Mouse (Mus musculus): Measurements from ENCODE around the gene Erfe. TPM values are rescaled to one million over a fixed set of nuclear protein-coding genes. Genes with fewer than 3 reads are reported as not detected.

The Erfe gene
- polyA plus RNA-seq, 1 experiment from 2014 or later: 4.7 TPM

- H3K27me3 ChIP-seq: peaks cover 21% of the 10 kb centered on the region
- DNase-seq: peak; percentile 28
These were observed 46.2 kb downstream of the Erfe start for GRCm38 (mm10) chr1:91412286-91413029.

GRCm38 (mm10) chr1:91413030-91413506 lies 46.8 kb downstream of the Erfe start:
- WGBS (ENCODE audit: insufficient replicate concordance): under 1% methylated on average over 34 of the region's 34 CpGs
- Histone ChIP-seq H3K4me3 (replicated peaks) (peak overlapping the region; percentile 80), H3K27me3 (peaks cover 21% of the 10 kb centered on the region), H3K4me1 (replicated peaks) (peaks cover 31% of the 10 kb centered on the region), H3K9me3 (replicated peaks) (no peaks in the 10 kb centered on the region), H3K36me3 (peaks cover 8% of the 10 kb centered on the region; the same call in 1 of the 2 replicates), H3K4me2 (peak overlapping the region; percentile 99), H3K27ac (peak overlapping the region; percentile 62), H3K9ac (peak overlapping the region; percentile 84)
- DNase-seq (peak; percentile 90), ATAC-seq (ENCODE audit: low read depth) (peak; percentile 95)

More at GRCm38 (mm10) chr1:91412286-91413029, 46.2 kb downstream of the Erfe start:
- Histone ChIP-seq H3K4me3 (replicated peaks) (peak overlapping the region; percentile 80), H3K36me3 (peaks cover 5% of the 10 kb centered on the region; the same call in 1 of the 2 replicates), H3K27ac (peak overlapping the region; percentile 62; the same call in 1 of the 2 replicates), H3K9me3 (replicated peaks) (no peaks in the 10 kb centered on the region), H3K9ac (peak overlapping the region; percentile 84), H3K4me1 (replicated peaks) (peaks cover 31% of the 10 kb centered on the region), H3K4me2 (peak overlapping the region; percentile 99)
- peak; percentile 19 for ATAC-seq (ENCODE audit: low read depth)
- 5% methylated on average over 65 of the region's 65 CpGs for WGBS (ENCODE audit: insufficient replicate concordance)

- peaks cover 8% of the 10 kb centered on the region; the same call in 1 of the 2 replicates for H3K36me3 ChIP-seq
- no peaks in the 10 kb centered on the region for H3K9me3 ChIP-seq (replicated peaks)
- H3K4me3 ChIP-seq (replicated peaks): peak overlapping the region; percentile 80
- H3K4me1 ChIP-seq (replicated peaks): peaks cover 31% of the 10 kb centered on the region
- H3K4me2 ChIP-seq: peak overlapping the region; percentile 99
- peak overlapping the region; percentile 58; the same call in 1 of the 2 replicates for H3K27ac ChIP-seq
- peaks cover 21% of the 10 kb centered on the region for H3K27me3 ChIP-seq
- no peak for DNase-seq
- WGBS (ENCODE audit: insufficient replicate concordance): under 1% methylated on average over 14 of the region's 14 CpGs
- H3K9ac ChIP-seq: peak overlapping the region; percentile 63
- ATAC-seq (ENCODE audit: low read depth): peak; percentile 24; the same call in 1 of the 2 replicates
These were observed 47.3 kb downstream of the Erfe start for GRCm38 (mm10) chr1:91413536-91413897.

- DNase-seq (peak; percentile 19), ATAC-seq (ENCODE audit: low read depth) (no peak)
- H3K4me1 ChIP-seq (replicated peaks): peaks cover 31% of the 10 kb centered on the region
- peak within 1 kb of the TSS; percentile 84 for H3K9ac ChIP-seq
- H3K4me3 ChIP-seq (replicated peaks): peak within 1 kb of the TSS; percentile 80
- peak within 1 kb of the TSS; percentile 62 for H3K27ac ChIP-seq
- H3K27me3 ChIP-seq: peaks cover 21% of the 10 kb centered on the region
- 1% methylated on average over 39 of the region's 39 CpGs for WGBS (ENCODE audit: insufficient replicate concordance)
- H3K36me3 ChIP-seq: peaks cover 8% of the 10 kb centered on the region; the same call in 1 of the 2 replicates
- no peaks in the 10 kb centered on the region for H3K9me3 ChIP-seq (replicated peaks)
- peak within 1 kb of the TSS; percentile 99 for H3K4me2 ChIP-seq
These were observed 47.8 kb downstream of the Erfe start, which contains the start of gene Hes6 for GRCm38 (mm10) chr1:91413898-91414594. Gene Hes6 (minus strand): TSS chr1:91414038.

GRCm38 (mm10) chr1:91414903-91415302 lies 48.7 kb downstream of the Erfe start:
- Histone ChIP-seq H3K4me1 (replicated peaks) (peaks cover 31% of the 10 kb centered on the region), H3K9me3 (replicated peaks) (no peaks in the 10 kb centered on the region), H3K9ac (no peak overlapping the region), H3K27ac (no peak overlapping the region), H3K4me3 (replicated peaks) (no peak overlapping the region), H3K36me3 (peaks cover 8% of the 10 kb centered on the region; the same call in 1 of the 2 replicates), H3K4me2 (0 out of 2 replicates have a peak overlapping the region, but pooled peaks have one; percentile 99), H3K27me3 (peaks cover 21% of the 10 kb centered on the region)
- 74% methylated on average over 4 of the region's 4 CpGs for WGBS (ENCODE audit: insufficient replicate concordance)
- ATAC-seq (ENCODE audit: low read depth) (no peak), DNase-seq (no peak)

GRCm38 (mm10) chr1:91415311-91415710 lies 49.1 kb downstream of the Erfe start:
- ATAC-seq (ENCODE audit: low read depth): no peak
- Histone ChIP-seq H3K9me3 (replicated peaks) (no peaks in the 10 kb centered on the region), H3K27me3 (peaks cover 21% of the 10 kb centered on the region), H3K4me1 (replicated peaks) (peaks cover 31% of the 10 kb centered on the region), H3K4me2 (no peak overlapping the region), H3K9ac (no peak overlapping the region), H3K36me3 (peaks cover 8% of the 10 kb centered on the region; the same call in 1 of the 2 replicates), H3K27ac (no peak overlapping the region), H3K4me3 (replicated peaks) (no peak overlapping the region)
- no peak for DNase-seq
- 83% methylated on average over 5 of the region's 5 CpGs for WGBS (ENCODE audit: insufficient replicate concordance)

GRCm38 (mm10) chr1:91417991-91418390 lies 51.8 kb downstream of the Erfe start:
- DNase-seq: no peak

GRCm38 (mm10) chr1:91419862-91420600 lies 53.8 kb downstream of the Erfe start:
- DNase-seq: no peak
- Histone ChIP-seq H3K9me3 (replicated peaks) (no peaks in the 10 kb centered on the region), H3K4me3 (replicated peaks) (no peak overlapping the region), H3K36me3 (peaks cover 12% of the 10 kb centered on the region; the same call in 1 of the 2 replicates), H3K4me1 (replicated peaks) (0 out of 2 replicates have a peak, but pooled peaks cover 7% of the 10 kb centered on the region), H3K9ac (no peak overlapping the region), H3K27ac (no peak overlapping the region), H3K27me3 (no peaks in the 10 kb centered on the region), H3K4me2 (no peak overlapping the region)
- ATAC-seq (ENCODE audit: low read depth): peak; percentile 21; the same call in 1 of the 2 replicates
- WGBS (ENCODE audit: insufficient replicate concordance): 49% methylated on average over 10 of the region's 10 CpGs

More at GRCm38 (mm10) chr1:91417991-91418390, 51.8 kb downstream of the Erfe start:
- Histone ChIP-seq H3K4me3 (replicated peaks) (no peak overlapping the region), H3K36me3 (peaks cover 8% of the 10 kb centered on the region; the same call in 1 of the 2 replicates), H3K27me3 (peaks cover 10% of the 10 kb centered on the region), H3K4me1 (replicated peaks) (peaks cover 23% of the 10 kb centered on the region), H3K27ac (no peak overlapping the region), H3K9ac (no peak overlapping the region), H3K4me2 (no peak overlapping the region), H3K9me3 (replicated peaks) (no peaks in the 10 kb centered on the region)
- no peak for ATAC-seq (ENCODE audit: low read depth)
- WGBS (ENCODE audit: insufficient replicate concordance): 60% methylated on average over 1 of the region's 1 CpGs

GRCm38 (mm10) chr1:91420601-91421065 lies 54.4 kb downstream of the Erfe start:
- Histone ChIP-seq H3K9me3 (replicated peaks) (no peaks in the 10 kb centered on the region), H3K4me3 (replicated peaks) (no peak overlapping the region), H3K4me2 (no peak overlapping the region), H3K9ac (no peak overlapping the region), H3K4me1 (replicated peaks) (0 out of 2 replicates have a peak, but pooled peaks cover 4% of the 10 kb centered on the region), H3K27me3 (no peaks in the 10 kb centered on the region), H3K36me3 (peaks cover 12% of the 10 kb centered on the region; the same call in 1 of the 2 replicates), H3K27ac (no peak overlapping the region)
- WGBS (ENCODE audit: insufficient replicate concordance): 81% methylated on average over 8 of the region's 8 CpGs
- ATAC-seq (ENCODE audit: low read depth): peak; percentile 14; the same call in 1 of the 2 replicates
- no peak for DNase-seq

Measured in liver, embryonic 13.5 days (tissue).